Mouse (Mus musculus): Measurements from ENCODE around the gene Ces1d. TPM values are rescaled to one million over a fixed set of nuclear protein-coding genes. Genes with fewer than 3 reads are reported as not detected.
"Not testable (repeated sequence)": the region's sequence is repeated elsewhere in the genome, so short reads cannot be mapped to it uniquely, and the experiment has no call there.

Gene Ces1d
- total RNA-seq (2021): 100 to 1,000 TPM; 306 to 500 TPM
- polyA plus RNA-seq (2012; rRNA removed): 28.0 and 49.4 TPM in 2 replicates
- long read RNA-seq, transcript Ces1d-201 (14 exons, 2,004 nt): major isoform, 269 of 302 reads
- long read RNA-seq, partial matches to known transcripts: 24 of 302 reads
- long read RNA-seq, other reads (novel, unspliced or antisense): 7 of 302 reads

GRCm38 (mm10) chr8:93197685-93198525, at the start of gene Ces1d:
Gene Ces1d, minus strand, starts transcription at chr8:93197838.
- DNase-seq: peak; percentile 51

- DNase-seq: no peak
These were observed 48.4 kb upstream of the Ces1d start for GRCm38 (mm10) chr8:93246057-93246456.

- DNase-seq: no peak
These were observed 42.2 kb upstream of the Ces1d start for GRCm38 (mm10) chr8:93239884-93240283.

- no peak for DNase-seq
These were observed 38.0 kb upstream of the Ces1d start for GRCm38 (mm10) chr8:93235681-93236080.

GRCm38 (mm10) chr8:93234706-93235105, 37.1 kb upstream of the Ces1d start:
- DNase-seq: peak; percentile 80

- peak; percentile 16 for DNase-seq
These were observed 36.4 kb upstream of the Ces1d start for GRCm38 (mm10) chr8:93234068-93234467.

GRCm38 (mm10) chr8:93229446-93229845, 31.8 kb upstream of the Ces1d start, which contains the start of gene Ces1e:
Gene Ces1e, minus strand, starts transcription at chr8:93229619.
- DNase-seq: no peak

GRCm38 (mm10) chr8:93228673-93229370, 31.2 kb upstream of the Ces1d start:
- peak; percentile 41 for DNase-seq

GRCm38 (mm10) chr8:93226471-93226870, 28.8 kb upstream of the Ces1d start:
- DNase-seq: not testable (repeated sequence)

- no peak for DNase-seq
These were observed 24.3 kb upstream of the Ces1d start for GRCm38 (mm10) chr8:93221896-93222295.

GRCm38 (mm10) chr8:93217867-93218266, 20.2 kb upstream of the Ces1d start:
- no peak for DNase-seq

- no peak for DNase-seq
These were observed 19.7 kb upstream of the Ces1d start for GRCm38 (mm10) chr8:93217375-93217774.

GRCm38 (mm10) chr8:93211091-93211490, 13.5 kb upstream of the Ces1d start:
- DNase-seq: peak; percentile 68

- not testable (repeated sequence) for DNase-seq
These were observed 1.5 kb upstream of the Ces1d start for GRCm38 (mm10) chr8:93199146-93199545.

GRCm38 (mm10) chr8:93196436-93196835, 1.2 kb downstream of the Ces1d start:
- DNase-seq: no peak

- no peak for DNase-seq
These were observed 17.0 kb downstream of the Ces1d start for GRCm38 (mm10) chr8:93180581-93181129.

- DNase-seq: no peak
These were observed 21.0 kb downstream of the Ces1d start for GRCm38 (mm10) chr8:93176593-93176992.

- no peak for DNase-seq
These were observed 23.1 kb downstream of the Ces1d start for GRCm38 (mm10) chr8:93174554-93174953.

- peak; percentile 5 for DNase-seq
These were observed 25.6 kb downstream of the Ces1d start for GRCm38 (mm10) chr8:93171846-93172590.

- no peak for DNase-seq
These were observed 34.3 kb downstream of the Ces1d start for GRCm38 (mm10) chr8:93163363-93163762.

- no peak for DNase-seq
These were observed 46.2 kb downstream of the Ces1d start for GRCm38 (mm10) chr8:93151401-93151800.

GRCm38 (mm10) chr8:93147331-93147730, 50.3 kb downstream of the Ces1d start:
- no peak for DNase-seq

All from adrenal gland, adult 2 months (tissue).